Mouse (Mus musculus) kidney, adult 2 months (tissue): ENCODE measurements at regions not wholly inside any gene's neighbourhood (a gene's known extent, or its start where the extent isn't known, plus 50 kb on each side); places are given as distances from the start of the nearest gene placed in this dataset.

ENCODE experiments used
- DNase-seq: peaks from one replicate; pipeline ENCODE4 v3.0.0; 2021
- H3K27ac ChIP-seq: fragments of 200-500 bp; 2 replicates; pipeline ENCODE4 v1.5.1; 2012; ENCODE audit warnings: low read depth, low read length, control low read depth, inconsistent platforms; ENCODE audit not compliant: insufficient read depth
- H3K27me3 ChIP-seq: fragments of 200-500 bp; replicated peaks from 2 replicates; pipeline ENCODE4 v1.6.1; 2012; ENCODE audit warnings: mild to moderate bottlenecking, moderate library complexity, low read length, inconsistent platforms; ENCODE audit not compliant: control insufficient read depth, insufficient read depth
- H3K36me3 ChIP-seq: fragments of 200-500 bp; 2 replicates; pipeline ENCODE4 v1.6.1; 2012; ENCODE audit warnings: mild to moderate bottlenecking, moderate library complexity, low read length, inconsistent platforms; ENCODE audit not compliant: control insufficient read depth, insufficient read depth
- H3K4me1 ChIP-seq: fragments of 200-500 bp; 2 replicates; pipeline ENCODE4 v1.6.1; 2011; ENCODE audit warnings: low read length; ENCODE audit not compliant: control insufficient read depth, insufficient read depth
- H3K4me3 ChIP-seq: fragments of 200-500 bp; 2 replicates; pipeline ENCODE4 v1.5.1; 2011; ENCODE audit warnings: mild to moderate bottlenecking, low read depth, low read length, control low read depth; ENCODE audit not compliant: insufficient read depth
- CTCF ChIP-seq: fragments of 200-500 bp; conservative IDR thresholded peaks from 2 replicates; pipeline ENCODE4 v1.5.1; 2011; ENCODE audit warnings: low read depth, mild to moderate bottlenecking, control low read depth, low read length, moderate library complexity, mixed read lengths; ENCODE audit not compliant: insufficient read depth, insufficient read length
- POLR2A ChIP-seq: fragments of 200-500 bp; IDR thresholded peaks from one replicate; pipeline ENCODE4 v1.6.1; 2011; ENCODE audit warnings: low read depth, low read length, control low read depth
- WGBS: fragments of 180-500 bp; shearing (Covaris S2); methylation state at CpG from one replicate; pipeline ENCODE4 v1.1.7; 2018; 5-methylcytosine and 5-hydroxymethylcytosine counted together

DNA sequence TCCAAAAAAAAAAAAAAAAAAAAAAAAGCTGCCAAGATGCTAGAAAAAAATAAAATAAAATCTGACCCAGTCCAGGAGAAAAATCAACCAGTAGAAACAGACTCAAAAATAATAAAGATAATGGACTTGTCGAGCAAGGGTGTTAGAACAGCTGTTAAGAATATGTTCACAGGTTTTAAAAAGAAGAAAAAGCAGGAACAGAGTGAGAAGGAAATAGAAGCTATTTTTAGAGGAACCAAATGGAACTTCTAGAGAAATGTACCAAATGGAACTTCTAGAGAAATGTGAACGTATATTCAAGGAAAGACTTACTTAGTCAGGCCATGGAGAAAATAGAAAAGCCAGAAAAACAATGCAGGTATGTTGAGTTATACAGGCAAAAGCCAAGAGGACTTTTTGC, 662.4 kb upstream of the Jmjd1c start:
- no peaks in the 10 kb centered on the region for H3K4me1 ChIP-seq
- 64% methylated on average over 2 of the region's 2 CpGs for WGBS
- no peak for DNase-seq
- H3K27ac ChIP-seq: no peak overlapping the region
- TF ChIP-seq POLR2A: no peak
- no peak for TF ChIP-seq CTCF
- no peak overlapping the region for H3K4me3 ChIP-seq
- H3K27me3 ChIP-seq: no peaks in the 10 kb centered on the region
- H3K36me3 ChIP-seq: no peaks in the 10 kb centered on the region

DNA sequence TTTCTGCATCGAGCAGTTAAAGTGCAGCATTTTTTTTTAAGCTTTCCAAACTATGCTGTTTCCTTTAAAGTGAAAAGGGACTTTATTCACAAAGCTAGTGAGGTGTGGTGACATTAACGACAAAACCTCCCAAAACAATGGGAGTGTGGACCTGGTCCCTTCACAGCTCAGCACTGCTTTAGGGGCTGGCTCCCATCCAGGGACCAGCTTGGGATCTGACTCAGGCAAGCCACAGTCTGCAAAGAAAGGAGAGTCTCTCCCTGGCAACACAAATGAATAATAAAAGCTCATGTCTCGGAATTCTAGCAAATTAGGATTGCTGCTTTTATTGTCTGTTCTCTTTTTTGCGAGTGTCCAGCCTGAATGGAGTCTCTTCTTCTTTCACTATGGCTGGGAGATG, 625.2 kb upstream of the Jmjd1c start:
- WGBS: 43% methylated on average over 4 of the region's 4 CpGs
- TF ChIP-seq POLR2A (no peak), CTCF (no peak)
- no peak overlapping the region for H3K27ac ChIP-seq
- no peak for DNase-seq
- no peaks in the 10 kb centered on the region for H3K4me1 ChIP-seq
- no peaks in the 10 kb centered on the region for H3K36me3 ChIP-seq
- H3K27me3 ChIP-seq: no peaks in the 10 kb centered on the region
- H3K4me3 ChIP-seq: no peak overlapping the region

DNA sequence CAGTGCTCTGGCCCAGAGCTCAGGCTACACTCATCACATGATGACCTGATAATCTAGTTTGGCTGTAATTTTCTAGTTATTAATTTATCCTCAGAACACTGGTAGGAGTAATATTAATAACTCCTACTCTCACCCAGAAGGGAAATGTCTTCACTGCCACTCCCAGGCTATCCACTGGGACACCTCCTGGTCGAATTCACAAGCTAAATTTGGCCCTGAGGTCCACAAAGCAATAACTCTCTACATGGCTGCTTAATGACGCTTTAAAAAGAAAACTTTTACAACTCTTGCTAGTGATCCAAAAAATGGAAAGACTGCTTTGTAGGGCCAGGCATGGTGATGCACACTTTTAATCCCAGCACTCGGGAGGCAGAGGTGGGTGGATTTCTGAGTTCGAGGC, 623.9 kb upstream of the Jmjd1c start:
- 38% methylated on average over 4 of the region's 4 CpGs for WGBS
- no peak for DNase-seq
- H3K27ac ChIP-seq: no peak overlapping the region
- TF ChIP-seq POLR2A (no peak), CTCF (no peak)
- H3K4me1 ChIP-seq: no peaks in the 10 kb centered on the region
- no peaks in the 10 kb centered on the region for H3K36me3 ChIP-seq
- no peaks in the 10 kb centered on the region for H3K27me3 ChIP-seq
- H3K4me3 ChIP-seq: no peak overlapping the region

DNA sequence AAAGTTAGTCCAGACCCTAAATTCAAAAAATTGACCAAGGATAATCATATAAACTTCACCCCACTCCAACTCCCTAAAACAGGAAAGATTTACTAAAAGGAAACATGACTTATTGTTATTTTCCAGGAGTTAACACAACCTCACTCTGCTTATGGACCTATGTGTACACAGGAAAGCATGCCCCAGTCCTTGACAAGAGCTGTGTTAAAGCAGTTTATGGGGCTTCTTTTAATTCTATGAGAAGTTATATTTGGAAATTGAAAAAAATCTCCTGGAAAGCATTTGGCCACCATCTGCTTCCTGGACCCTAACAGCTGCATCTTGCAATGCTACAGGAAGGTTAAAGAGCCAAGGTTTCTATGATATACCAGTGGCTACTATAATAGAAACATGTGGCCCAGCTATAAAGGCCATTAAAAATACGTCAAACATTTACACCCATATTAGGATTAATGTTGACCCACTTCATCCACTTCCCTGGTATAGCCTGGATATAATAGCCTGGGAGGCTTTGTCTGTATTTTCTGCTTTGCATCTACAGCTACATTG, 620.7 kb upstream of the Jmjd1c start:
- H3K4me1 ChIP-seq: no peaks in the 10 kb centered on the region
- TF ChIP-seq CTCF: no peak
- no peaks in the 10 kb centered on the region for H3K36me3 ChIP-seq
- H3K27me3 ChIP-seq: no peaks in the 10 kb centered on the region
- no peak for DNase-seq
- no peak overlapping the region for H3K4me3 ChIP-seq
- no peak overlapping the region for H3K27ac ChIP-seq
- WGBS: 63% methylated on average over 1 of the region's 1 CpGs

GRCm38 (mm10) chr10:66490871-66491270, 605.1 kb upstream of the Jmjd1c start:
- H3K4me3 ChIP-seq: no peak overlapping the region
- no peaks in the 10 kb centered on the region for H3K36me3 ChIP-seq
- H3K4me1 ChIP-seq: no peaks in the 10 kb centered on the region
- no peak overlapping the region for H3K27ac ChIP-seq
- 66% methylated on average over 5 of the region's 5 CpGs for WGBS
- TF ChIP-seq POLR2A: no peak
- TF ChIP-seq CTCF: no peak
- no peaks in the 10 kb centered on the region for H3K27me3 ChIP-seq
- no peak for DNase-seq

DNA sequence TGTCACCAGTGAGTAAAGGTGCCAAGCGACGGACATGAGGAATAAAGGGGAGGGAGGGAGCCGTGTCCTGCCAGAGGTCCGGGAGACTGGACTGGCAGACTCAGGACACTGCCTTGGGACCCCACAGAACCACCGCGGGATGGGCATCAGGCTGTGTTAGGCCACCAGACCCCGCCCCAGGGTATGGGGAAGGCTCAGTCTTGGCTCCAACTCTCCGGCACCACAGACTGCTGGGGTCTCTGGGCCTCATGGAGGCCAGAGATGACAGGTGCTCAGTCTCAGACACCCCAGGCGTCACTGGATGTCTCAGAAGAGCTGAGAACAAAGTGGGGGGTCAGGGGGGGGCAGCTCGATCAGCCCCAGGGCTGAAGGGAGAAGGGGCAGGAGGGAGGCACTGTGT, 604.1 kb upstream of the Jmjd1c start:
- TF ChIP-seq POLR2A (no peak), CTCF (no peak)
- no peak for DNase-seq
- 72% methylated on average over 10 of the region's 10 CpGs for WGBS
- H3K27me3 ChIP-seq: no peaks in the 10 kb centered on the region
- H3K36me3 ChIP-seq: no peaks in the 10 kb centered on the region
- H3K27ac ChIP-seq: no peak overlapping the region
- no peak overlapping the region for H3K4me3 ChIP-seq
- no peaks in the 10 kb centered on the region for H3K4me1 ChIP-seq

GRCm38 (mm10) chr10:66539846-66540245, 556.1 kb upstream of the Jmjd1c start:
- TF ChIP-seq CTCF (no peak), POLR2A (no peak)
- Histone ChIP-seq H3K27me3 (no peaks in the 10 kb centered on the region), H3K4me1 (no peaks in the 10 kb centered on the region), H3K4me3 (no peak overlapping the region), H3K36me3 (no peaks in the 10 kb centered on the region), H3K27ac (no peak overlapping the region)
- no peak for DNase-seq
- 71% methylated on average over 5 of the region's 5 CpGs for WGBS

DNA sequence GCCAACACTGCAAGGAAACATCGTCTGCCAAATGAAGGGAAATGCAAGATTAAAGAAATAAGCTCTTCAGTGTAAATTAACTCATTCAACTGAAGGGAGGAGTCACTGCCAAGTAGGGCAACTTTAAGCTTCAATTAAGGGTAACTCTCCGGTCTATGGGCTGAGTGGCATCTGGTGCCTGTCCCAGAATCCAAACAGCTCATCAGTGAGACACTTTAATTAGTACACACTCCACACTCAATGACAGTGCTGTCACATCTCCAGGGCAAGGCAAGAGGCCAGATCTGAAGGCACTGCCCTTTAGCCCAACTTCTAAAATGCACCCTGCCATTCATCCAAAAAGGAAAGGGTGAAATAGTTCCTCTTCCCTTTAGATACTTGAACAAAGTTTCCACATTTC, 549.3 kb upstream of the Jmjd1c start:
- DNase-seq: no peak
- no peaks in the 10 kb centered on the region for H3K27me3 ChIP-seq
- H3K4me3 ChIP-seq: no peak overlapping the region
- H3K36me3 ChIP-seq: no peaks in the 10 kb centered on the region
- TF ChIP-seq CTCF: no peak
- no peak for TF ChIP-seq POLR2A
- WGBS: 52% methylated on average over 2 of the region's 2 CpGs
- 0 out of 2 replicates have a peak, but pooled peaks cover 2% of the 10 kb centered on the region for H3K4me1 ChIP-seq
- H3K27ac ChIP-seq: no peak overlapping the region
